Mouse (Mus musculus): ENCODE data around the gene Zfp933.

- TF ChIP-seq ZC3H11A (IDR thresholded peaks at IDR 0.05; ENCODE audit: borderline replicate concordance, low read depth, low read length) = no peak
- no peak for TF ChIP-seq HCFC1 (IDR thresholded peaks at IDR 0.05; ENCODE audit: borderline replicate concordance, insufficient read depth, low read length)
Observed at GRCm38 (mm10) chr4:147883041-147883440, 34.9 kb upstream of the Zfp933 start.
